Mouse (Mus musculus) T-cell, adult 2 months (primary cell): ENCODE data around the gene Sntg2.

Experiments
- DNase-seq: peaks from one replicate; pipeline ENCODE4 v3.0.0; 2022; ENCODE audit warnings: low spot score

The Sntg2 gene

GRCm38 (mm10) chr12:30202763-30203162, 170.4 kb downstream of the Sntg2 start:
- DNase-seq: no peak

GRCm38 (mm10) chr12:30201031-30201430, 172.1 kb downstream of the Sntg2 start:
- no peak for DNase-seq

GRCm38 (mm10) chr12:30200621-30201020, 172.6 kb downstream of the Sntg2 start:
- DNase-seq: no peak

- no peak for DNase-seq
Measured at GRCm38 (mm10) chr12:30199735-30200134, 173.4 kb downstream of the Sntg2 start.

GRCm38 (mm10) chr12:30198250-30198649, 174.9 kb downstream of the Sntg2 start:
- DNase-seq: no peak

GRCm38 (mm10) chr12:30181721-30182120, 191.5 kb downstream of the Sntg2 start:
- no peak for DNase-seq

- DNase-seq: no peak
Measured at GRCm38 (mm10) chr12:30179623-30180022, 193.6 kb downstream of the Sntg2 start.

- no peak for DNase-seq
Measured at GRCm38 (mm10) chr12:30177966-30178365, 195.2 kb downstream of the Sntg2 start.

GRCm38 (mm10) chr12:30177529-30177928, 195.6 kb downstream of the Sntg2 start:
- DNase-seq: no peak

GRCm38 (mm10) chr12:30168491-30168890, 204.7 kb downstream of the Sntg2 start:
- no peak for DNase-seq

GRCm38 (mm10) chr12:30164538-30164937, 208.6 kb downstream of the Sntg2 start:
- DNase-seq: no peak

GRCm38 (mm10) chr12:30164005-30164404, 209.2 kb downstream of the Sntg2 start:
- DNase-seq: no peak

GRCm38 (mm10) chr12:30161731-30162406, 211.3 kb downstream of the Sntg2 start:
- DNase-seq: no peak

GRCm38 (mm10) chr12:30160475-30160874, 212.7 kb downstream of the Sntg2 start:
- no peak for DNase-seq

GRCm38 (mm10) chr12:30159788-30160187, 213.4 kb downstream of the Sntg2 start:
- DNase-seq: no peak

GRCm38 (mm10) chr12:30154079-30154673, 219.0 kb downstream of the Sntg2 start:
- DNase-seq: no peak

GRCm38 (mm10) chr12:30142085-30142484, 231.1 kb downstream of the Sntg2 start:
- no peak for DNase-seq

- DNase-seq: no peak
Measured at GRCm38 (mm10) chr12:30132524-30132923, 240.7 kb downstream of the Sntg2 start, which contains the start of gene Tpo. Tpo (minus strand) TSS chr12:30132624.

- no peak for DNase-seq
Measured at GRCm38 (mm10) chr12:30129411-30129716, 243.8 kb downstream of the Sntg2 start.

- no peak for DNase-seq
Measured at GRCm38 (mm10) chr12:30128561-30129410, 244.4 kb downstream of the Sntg2 start.
